In genomic region chr11:34034794-34035193, GRCm38 (mm10) we compare ENCODE assay signal across 29 mouse cellular contexts. TPM values are rescaled to one million over a fixed set of nuclear protein-coding genes. Genes with fewer than 3 reads are reported as not detected.
DNase-seq lines count a peak whose midpoint lies in the region; ATAC-seq and TF ChIP-seq lines count a peak whose summit lies in the region.
"Had no signal": no experiment of that assay in that cellular context is flagged by ENCODE, and none has a peak within 500 bp of the region (broad histone marks: within the 10 kb centered on the region; RNA-seq: fewer than 3 reads in every experiment).

No protein-coding gene starts in this region.

- in situ Hi-C loops in CH12.LX (cut with MboI; ENCODE audit: low pct_ligation_motif_present, low pct_unique_long_range_greater_than_20kb, low sequenced_read_pairs): no loop called here

- H3K36me3 ChIP-seq in CH12.LX (replicated peaks in 1 of 2; ENCODE audit: control insufficient read depth in 1 of 2, insufficient read depth in 1 of 2, low read length in 1 of 2): no peaks in the 10 kb centered on the region
- H3K36me3 ChIP-seq: embryonic facial prominence, embryonic 10.5 days; embryonic facial prominence, embryonic 13.5 days; heart, embryonic 13.5 days had no signal

- peak; percentile 71 for DNase-seq in CH12.LX (ENCODE audit: extremely low read depth)
- peak; percentile 12 for DNase-seq in naive thymus-derived CD4-positive, alpha-beta T cell, adult 2 months (ENCODE audit: low read depth)
- DNase-seq in right cerebral cortex, postnatal 4 days: no peak
- no peak for DNase-seq in cerebellum, adult 8-10 months
- DNase-seq: adrenal gland, adult 8-10 months; adrenal gland, postnatal 25 days; cerebellum, adult 11 months; cerebellum, adult 2 months; cerebellum, postnatal 10 days; cerebellum, postnatal 36 days; embryo, embryonic 11 days; forebrain, postnatal 0 days; gastrocnemius, adult 2 months; gastrocnemius, postnatal 14 days; heart, adult 18-20 months; heart, postnatal 14 days; heart, postnatal 4 days had no signal

- no peaks in the 10 kb centered on the region for H3K9me3 ChIP-seq in CH12.LX (replicated peaks; ENCODE audit: low read length)
- H3K9me3 ChIP-seq: embryonic facial prominence, embryonic 10.5 days; embryonic facial prominence, embryonic 13.5 days; heart, embryonic 13.5 days had no signal

- no peaks in the 10 kb centered on the region for H3K27me3 ChIP-seq in CH12.LX (replicated peaks)
- H3K27me3 ChIP-seq: embryonic facial prominence, embryonic 13.5 days; heart, embryonic 13.5 days had no signal

- no peak overlapping the region for H3K9ac ChIP-seq in CH12.LX (ENCODE audit: insufficient read depth, low read depth)
- H3K9ac ChIP-seq: embryonic facial prominence, embryonic 13.5 days; forebrain, postnatal 0 days; heart, embryonic 13.5 days; hindbrain, embryonic 14.5 days had no signal

- no peaks in the 10 kb centered on the region for H3K79me2 ChIP-seq in CH12.LX (replicated peaks; ENCODE audit: control insufficient read depth, extremely low read depth, insufficient read depth, poor library complexity, severe bottlenecking)

- no peak for TF ChIP-seq POLR2A in CH12.LX (IDR thresholded peaks at IDR 0.05; ENCODE audit: low read depth, low read length)
- no peak for TF ChIP-seq POLR2A in bone marrow macrophage, adult 2 months (IDR thresholded peaks at IDR 0.05; ENCODE audit: borderline replicate concordance, low read depth, low read length)

- peak overlapping the region in 1 of 3 experiments; percentile 2 for H3K4me3 ChIP-seq in CH12.LX (replicated peaks in 1 of 3; ENCODE audit: low read depth in 2 of 3, low read length in 2 of 3, poor library complexity in 1 of 3)
- no peak overlapping the region for H3K4me3 ChIP-seq in bone marrow macrophage, adult 2 months (ENCODE audit: insufficient read depth, low read length)
- H3K4me3 ChIP-seq: embryonic facial prominence, embryonic 10.5 days; embryonic facial prominence, embryonic 13.5 days; erythroblast, embryonic 14.5 days; gastrocnemius, adult 2 months; heart, embryonic 13.5 days had no signal

- dilution Hi-C loops in CH12.LX (cut with MboI; ENCODE audit: extremely low pct_ligation_motif_present, extremely low pct_unique_long_range_greater_than_20kb, low sequenced_read_pairs): no loop called here

- TF ChIP-seq RAD21 in CH12.LX (IDR thresholded peaks at IDR 0.05; ENCODE audit: low read depth, low read length): peak; percentile 11

- peak overlapping the region; percentile 83 for H3K27ac ChIP-seq in CH12.LX (ENCODE audit: insufficient read depth, low read depth)
- H3K27ac ChIP-seq in bone marrow macrophage, adult 2 months (ENCODE audit: insufficient read depth, low read depth, low read length): peak overlapping the region; percentile 83
- H3K27ac ChIP-seq: embryonic facial prominence, embryonic 10.5 days; embryonic facial prominence, embryonic 13.5 days; gastrocnemius, adult 2 months; heart, embryonic 13.5 days; hindbrain, embryonic 14.5 days; hindbrain, postnatal 0 days had no signal

- peak overlapping the region; percentile 81 for H3K4me2 ChIP-seq in CH12.LX (ENCODE audit: insufficient read depth, low read depth, poor library complexity, severe bottlenecking)
- H3K4me2 ChIP-seq: embryonic facial prominence, embryonic 13.5 days; heart, embryonic 13.5 days; hindbrain, embryonic 14.5 days had no signal

- H3K4me1 ChIP-seq in CH12.LX (ENCODE audit: control insufficient read depth in 1 of 2, insufficient read depth in 2 of 2): peaks cover 53 to 62% of the 10 kb centered on the region in 2 experiments
- H3K4me1 ChIP-seq in bone marrow macrophage, adult 2 months (ENCODE audit: control insufficient read depth, insufficient read depth, low read length): peaks cover 58% of the 10 kb centered on the region
- H3K4me1 ChIP-seq: embryonic facial prominence, embryonic 13.5 days had no signal

- no peak for TF ChIP-seq CTCF in CH12.LX (conservative IDR thresholded peaks at IDR 0.05 in 1 of 2, IDR thresholded peaks at IDR 0.05 in 1 of 2; ENCODE audit: low read depth in 2 of 2, low read length in 2 of 2)
- no peak for TF ChIP-seq CTCF in bone marrow macrophage, adult 2 months (IDR thresholded peaks at IDR 0.05; ENCODE audit: low read depth, low read length)

- ATAC-seq in megakaryocyte, adult 5-6 weeks (ENCODE audit: poor library complexity, severe bottlenecking): no peak
- ATAC-seq: activated CD4-positive, CD25-positive, alpha-beta regulatory T cell, adult 4 months; CD4-positive, CD25-positive, alpha-beta regulatory T cell, adult 4 months; forebrain, embryonic 14.5 days; forebrain, postnatal 0 days; hindbrain, postnatal 0 days had no signal

- peak; percentile 73 for TF ChIP-seq EP300 in CH12.LX (IDR thresholded peaks at IDR 0.05; ENCODE audit: low read length)

TF ChIP-seq in CH12.LX, 34 proteins besides CTCF, POLR2A, EP300 and RAD21:
- no peak; the same call in 1 of the 2 replicates for TF ChIP-seq JUND (conservative IDR thresholded peaks at IDR 0.05; ENCODE audit: low read depth, low read length)
- TF ChIP-seq TBP (conservative IDR thresholded peaks at IDR 0.05; ENCODE audit: low read depth, low read length): no peak
- TF ChIP-seq BHLHE40 (IDR thresholded peaks at IDR 0.05; ENCODE audit: low read depth, low read length): peak; percentile 93
- TF ChIP-seq TCF12 (IDR thresholded peaks at IDR 0.05; ENCODE audit: low read depth, low read length): peak; percentile 73
- TF ChIP-seq SIN3A (IDR thresholded peaks at IDR 0.05; ENCODE audit: low read length): peak; percentile 60; the same call in 1 of the 2 replicates
- no peak for TF ChIP-seq GABPA (IDR thresholded peaks at IDR 0.05; ENCODE audit: insufficient replicate concordance, low read depth, low read length)
- TF ChIP-seq KAT2A (IDR thresholded peaks at IDR 0.05; ENCODE audit: insufficient replicate concordance, low read length): no peak
- TF ChIP-seq RCOR1 (conservative IDR thresholded peaks at IDR 0.05; ENCODE audit: low read depth, low read length): peak; percentile 79
- peak; percentile 42; the same call in 1 of the 2 replicates for TF ChIP-seq NRF1 (IDR thresholded peaks at IDR 0.05; ENCODE audit: low read depth, low read length)
- TF ChIP-seq E2F4 (IDR thresholded peaks at IDR 0.05; ENCODE audit: insufficient replicate concordance, low read depth, low read length): no peak
- no peak for TF ChIP-seq HCFC1 (IDR thresholded peaks at IDR 0.05; ENCODE audit: low read depth, low read length)
- TF ChIP-seq CHD1 (IDR thresholded peaks at IDR 0.05; ENCODE audit: low read depth, low read length): no peak; the same call in 1 of the 2 replicates
- no peak for TF ChIP-seq ZNF384 (IDR thresholded peaks at IDR 0.05; ENCODE audit: low read depth, low read length)
- TF ChIP-seq USF2 (conservative IDR thresholded peaks at IDR 0.05; ENCODE audit: low read depth, low read length): no peak; the same call in 1 of the 2 replicates
- peak; percentile 95 for TF ChIP-seq MAX (IDR thresholded peaks at IDR 0.05; ENCODE audit: low read length)
- TF ChIP-seq ETS1 (conservative IDR thresholded peaks at IDR 0.05; ENCODE audit: low read depth, low read length): peak; percentile 90
- no peak for TF ChIP-seq UBTF (IDR thresholded peaks at IDR 0.05; ENCODE audit: low read depth, low read length)
- 0 out of 2 replicates have a peak, but pooled peaks have one; percentile 71 for TF ChIP-seq MAZ (IDR thresholded peaks at IDR 0.05; ENCODE audit: low read depth, low read length)
- peak; percentile 95 for TF ChIP-seq MYC (IDR thresholded peaks at IDR 0.05; ENCODE audit: low read depth, low read length)
- no peak for TF ChIP-seq ELF1 (IDR thresholded peaks at IDR 0.05; ENCODE audit: low read depth, low read length)
- TF ChIP-seq NELFE (IDR thresholded peaks at IDR 0.05; ENCODE audit: low read depth, low read length): no peak
- no peak for TF ChIP-seq ZC3H11A (IDR thresholded peaks at IDR 0.05; ENCODE audit: low read depth, low read length)
- no peak for TF ChIP-seq ZKSCAN1 (IDR thresholded peaks at IDR 0.05; ENCODE audit: borderline replicate concordance, low read depth, low read length)
- TF ChIP-seq JUN (IDR thresholded peaks at IDR 0.05; ENCODE audit: insufficient read depth, low read depth, low read length): no peak
- TF ChIP-seq MXI1 (IDR thresholded peaks at IDR 0.05; ENCODE audit: low read depth, low read length): peak; percentile 93
- peak; percentile 36; the same call in 1 of the 2 replicates for TF ChIP-seq SMC3 (IDR thresholded peaks at IDR 0.05; ENCODE audit: low read depth, low read length)
- peak; percentile 31; the same call in 1 of the 2 replicates for TF ChIP-seq CHD2 (IDR thresholded peaks at IDR 0.05; ENCODE audit: low read length)
- 0 out of 2 replicates have a peak, but pooled peaks have one; percentile 10 for TF ChIP-seq USF1 (IDR thresholded peaks at IDR 0.05; ENCODE audit: low read depth, low read length)
- TF ChIP-seq PAX5 (IDR thresholded peaks at IDR 0.05; ENCODE audit: low read length): no peak
- TF ChIP-seq MAFK (IDR thresholded peaks at IDR 0.05; ENCODE audit: insufficient replicate concordance, low read length): 0 out of 2 replicates have a peak, but pooled peaks have one; percentile 64
- TF ChIP-seq MEF2A (IDR thresholded peaks at IDR 0.05; ENCODE audit: borderline replicate concordance, low read depth, low read length): peak; percentile 68; the same call in 1 of the 2 replicates
- peak; percentile 76 for TF ChIP-seq IRF4 (IDR thresholded peaks at IDR 0.05; ENCODE audit: low read depth, low read length)
- no peak for TF ChIP-seq POLR2AphosphoS2 (IDR thresholded peaks at IDR 0.05; ENCODE audit: low read depth, low read length)
- no peak for TF ChIP-seq ZMIZ1 (IDR thresholded peaks at IDR 0.05; ENCODE audit: low read depth, low read length)

RNA-seq across cellular contexts. Expression of gene Lcp2, which starts 11.9 kb away (rescaled TPM):
- total RNA-seq in CH12.LX (2012; rRNA removed): 18.3 and 19.4 TPM in 2 replicates
- 5.9 and 24.0 TPM in 2 replicates for total RNA-seq in CH12.LX (2014; rRNA removed)
- polyA plus RNA-seq in CH12.LX (2012; ENCODE audit: insufficient read length, low read depth): 18.7 and 20.1 TPM in 2 replicates
- polyA plus RNA-seq in bone marrow macrophage, adult 2 months (2012; ENCODE audit: insufficient read depth, insufficient read length, missing spikeins): 96.8 and 118 TPM in 2 replicates
- 205 and 221 TPM in 2 replicates for total RNA-seq in megakaryocyte, adult 5-6 weeks (2015)
- total RNA-seq in megakaryocyte, adult 5-6 weeks (2017): 94.8 and 109 TPM in 2 replicates
- polyA plus RNA-seq: C2C12 had no signal

RNA-seq across cellular contexts. Expression of gene Kcnip1, which starts 41.8 kb away (rescaled TPM):
- 0.04 TPM in 2 replicates for total RNA-seq in CH12.LX (2012; rRNA removed)
- 0.14 TPM in 1 of 2 replicates, not detected in the other for total RNA-seq in CH12.LX (2014; rRNA removed)
- 0.17 TPM in 1 of 2 replicates, not detected in the other for polyA plus RNA-seq in CH12.LX (2012; ENCODE audit: insufficient read length, low read depth)
- not detected in 2 replicates for polyA plus RNA-seq in bone marrow macrophage, adult 2 months (2012; ENCODE audit: insufficient read depth, insufficient read length, missing spikeins)
- total RNA-seq in megakaryocyte, adult 5-6 weeks (2015): 0.09 TPM in 1 of 2 replicates, not detected in the other
- 0.18 TPM in 1 of 2 replicates, not detected in the other for total RNA-seq in megakaryocyte, adult 5-6 weeks (2017)
- total RNA-seq: gastrocnemius, adult 2 months; heart, postnatal 14 days; heart, postnatal 4 days had no signal
- polyA plus RNA-seq: activated CD4-positive, CD25-positive, alpha-beta regulatory T cell, adult 4 months; C2C12; CD4-positive, CD25-positive, alpha-beta regulatory T cell, adult 4 months; erythroblast, embryonic 14.5 days had no signal

Comparison
In these comparisons a context has a peak if more than half of its experiments do, and no peak if none do; other contexts are left out.
1. DNase-seq: peak in CH12.LX (single experiment) and naive thymus-derived CD4-positive, alpha-beta T cell, adult 2 months (single experiment); none in right cerebral cortex, postnatal 4 days (single experiment) and cerebellum, adult 8-10 months (single experiment).